Mouse (Mus musculus): Measurements from ENCODE around the gene Hist1h2af.

Gene Hist1h2af

DNA sequence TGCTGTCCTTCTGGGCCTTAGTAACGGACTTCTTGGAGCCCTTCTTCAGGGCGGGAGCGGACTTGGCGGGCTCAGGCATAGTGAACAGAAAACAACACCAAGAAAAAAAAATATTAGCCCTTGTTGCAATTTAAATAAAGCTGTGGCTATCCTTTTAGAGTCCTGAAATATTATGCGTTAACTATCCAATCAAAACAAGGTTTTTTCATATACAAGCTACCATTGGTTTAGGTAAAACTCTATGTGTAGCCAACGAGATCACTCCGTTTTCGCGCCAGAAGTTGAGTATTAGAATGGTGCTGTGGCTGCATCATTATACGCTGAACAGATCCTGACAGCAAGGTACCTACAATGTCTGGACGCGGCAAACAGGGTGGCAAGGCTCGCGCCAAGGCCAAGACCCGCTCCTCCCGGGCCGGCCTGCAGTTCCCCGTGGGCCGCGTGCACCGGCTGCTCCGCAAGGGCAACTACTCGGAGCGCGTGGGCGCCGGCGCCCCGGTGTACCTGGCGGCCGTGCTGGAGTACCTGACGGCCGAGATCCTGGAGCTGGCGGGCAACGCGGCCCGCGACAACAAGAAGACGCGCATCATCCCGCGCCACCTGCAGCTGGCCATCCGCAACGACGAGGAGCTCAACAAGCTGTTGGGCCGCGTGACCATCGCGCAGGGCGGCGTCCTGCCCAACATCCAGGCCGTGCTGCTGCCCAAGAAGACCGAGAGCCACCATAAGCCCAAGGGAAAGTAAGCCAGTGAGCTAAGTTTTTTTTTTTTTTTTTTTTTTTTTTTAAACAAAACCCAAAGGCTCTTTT lies at the start of gene Hist1h2af:
Gene Hist1h2af (plus strand): TSS at position 347 of the 808 bp plus-strand sequence.
- DNase-seq (ENCODE audit: low spot score) = peak; percentile 89

DNA sequence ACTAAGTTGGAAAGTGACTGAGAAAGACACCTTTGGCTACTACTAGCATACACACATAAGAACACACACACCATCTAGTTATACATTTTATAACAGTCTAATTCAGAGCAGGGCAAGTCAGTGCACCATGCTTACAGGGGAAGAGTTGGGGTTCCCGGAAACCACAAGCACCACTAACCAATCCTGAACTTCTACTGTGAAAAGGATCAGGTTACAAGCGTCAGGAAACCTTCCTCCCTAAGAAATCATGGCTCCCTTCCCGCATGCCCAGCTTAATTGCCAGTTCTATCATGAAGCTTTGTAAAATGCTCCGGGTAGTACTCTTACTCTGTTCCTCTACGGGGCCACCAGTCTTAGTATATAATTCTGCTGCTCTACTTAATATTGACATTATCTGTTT lies 48.4 kb upstream of the Hist1h2af start:
- DNase-seq (ENCODE audit: low spot score) = no peak

DNA sequence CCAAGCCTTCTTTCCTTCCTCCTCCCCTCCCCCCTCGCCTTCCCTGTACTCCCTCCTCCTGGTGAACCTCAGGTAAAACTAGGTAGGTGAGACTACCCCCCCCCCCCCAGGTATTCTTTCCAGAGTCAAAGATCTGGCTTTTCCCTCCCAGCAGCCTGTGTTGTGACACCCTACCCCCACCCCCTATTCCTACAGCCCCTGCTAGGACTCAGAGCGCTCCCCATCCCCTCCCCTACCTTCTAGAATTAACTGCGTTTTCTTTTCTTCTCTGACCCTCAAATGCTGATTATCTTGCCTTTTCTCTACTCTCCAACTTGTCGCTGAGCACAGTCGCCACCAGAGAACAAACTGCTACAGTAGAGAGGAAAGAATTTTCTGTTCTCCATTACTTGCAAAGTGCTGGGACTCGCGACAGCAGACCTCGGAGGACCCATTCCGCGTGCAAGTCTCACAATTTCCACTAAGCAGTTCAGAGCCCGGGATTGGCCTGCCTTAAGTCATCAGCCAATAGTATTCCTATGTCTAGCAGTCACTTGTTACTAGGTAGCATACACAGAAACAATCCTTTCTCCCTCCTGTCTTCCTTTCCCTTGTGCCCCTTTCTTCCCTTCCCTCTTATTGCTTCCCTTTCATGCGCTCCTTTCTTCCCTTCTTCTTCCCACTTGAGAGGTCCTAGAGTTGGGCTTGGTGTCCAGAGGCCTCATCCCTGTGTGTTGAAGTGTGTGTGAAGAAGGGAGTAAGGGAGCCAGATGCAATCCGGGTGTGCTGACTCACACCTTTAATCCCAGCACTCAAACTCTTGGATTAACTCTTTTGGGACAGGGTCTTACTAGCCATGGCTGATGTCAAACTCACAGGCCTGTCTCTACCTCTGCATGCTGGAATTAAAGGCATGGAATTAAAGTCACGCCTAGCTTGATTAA lies 45.0 kb upstream of the Hist1h2af start, which contains the start of gene Btn2a2:
Gene Btn2a2 (minus strand): TSS at position 458 of the 923 bp plus-strand sequence.
- peak; percentile 65 for DNase-seq (ENCODE audit: low spot score)

DNA sequence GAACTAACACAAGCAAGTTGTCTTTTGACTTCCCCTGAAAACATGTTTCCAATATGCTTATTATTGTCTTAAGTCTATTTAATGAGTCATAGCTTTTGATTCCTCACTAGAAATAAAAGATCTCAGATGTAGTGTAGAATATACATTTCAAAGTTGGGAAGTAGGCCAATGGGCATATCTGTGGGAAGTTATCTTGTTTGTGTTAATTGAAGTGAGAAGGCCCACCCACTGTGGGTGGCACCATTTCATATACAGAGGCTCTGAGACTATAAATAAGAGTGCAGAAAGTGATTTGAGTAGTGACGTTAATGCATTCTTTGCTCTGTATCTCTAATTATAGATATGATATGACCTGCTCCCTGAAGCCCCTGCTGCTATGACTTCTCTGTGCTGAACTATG lies 42.8 kb upstream of the Hist1h2af start:
- no peak for DNase-seq (ENCODE audit: low spot score)

DNA sequence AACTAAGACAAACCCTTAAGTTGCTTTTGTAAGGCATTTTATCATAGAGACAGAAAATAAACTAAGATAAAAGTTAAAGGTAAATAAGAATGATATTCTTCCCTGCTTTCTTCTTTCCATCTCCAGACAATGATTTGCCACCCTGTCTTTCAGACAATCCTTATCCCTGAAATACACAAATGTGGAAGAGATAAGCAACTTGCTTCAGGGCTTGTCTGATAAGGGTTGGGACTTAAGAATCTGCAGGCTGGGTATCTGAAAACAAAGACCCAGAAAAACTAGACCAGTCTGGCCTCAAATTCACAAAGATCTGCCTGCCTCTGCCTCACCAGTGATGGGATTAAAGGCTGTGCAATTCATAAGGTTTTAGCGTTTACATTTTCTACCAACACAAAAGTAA lies 42.4 kb upstream of the Hist1h2af start:
- DNase-seq (ENCODE audit: low spot score) = no peak

DNA sequence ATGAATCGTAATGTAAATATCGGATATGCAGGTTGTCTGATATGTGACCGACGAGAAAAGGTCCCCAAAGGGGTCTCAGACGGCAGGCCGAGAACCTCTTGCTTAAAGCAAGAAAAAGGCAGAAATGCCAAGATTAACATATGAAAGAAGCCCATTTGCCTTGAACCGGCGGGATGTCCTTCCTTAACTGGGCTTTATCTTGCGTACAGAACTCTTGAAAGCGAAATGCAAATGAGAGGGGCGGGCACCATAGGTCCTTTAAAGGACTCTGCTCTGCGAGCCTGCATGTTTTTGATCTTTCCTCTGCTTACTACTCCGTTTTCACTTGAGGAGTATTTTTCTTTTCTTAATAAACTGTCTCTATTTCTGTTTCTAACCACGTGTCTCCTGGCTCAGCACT lies 41.7 kb upstream of the Hist1h2af start:
- DNase-seq (ENCODE audit: low spot score) = peak; percentile 16

DNA sequence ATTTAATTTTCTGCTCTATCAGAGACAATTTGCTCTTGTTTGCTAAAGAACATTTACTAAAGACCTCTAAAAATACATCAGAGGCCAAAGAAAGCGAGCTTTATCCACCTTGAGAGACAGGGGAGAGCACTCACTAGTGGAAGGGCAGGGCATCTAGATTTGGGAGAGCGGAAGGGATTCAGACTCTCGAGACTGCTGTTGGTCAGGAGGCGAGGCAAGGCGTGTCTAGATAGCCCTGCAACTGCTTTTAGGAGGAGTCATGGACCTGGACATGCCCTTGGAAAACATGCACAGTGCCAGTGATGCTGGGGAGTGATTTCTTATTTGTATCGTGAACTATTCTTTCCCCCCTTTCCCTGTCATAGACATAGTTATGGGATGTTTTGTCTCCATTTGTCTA lies 38.2 kb upstream of the Hist1h2af start:
- DNase-seq (ENCODE audit: low spot score) = no peak

DNA sequence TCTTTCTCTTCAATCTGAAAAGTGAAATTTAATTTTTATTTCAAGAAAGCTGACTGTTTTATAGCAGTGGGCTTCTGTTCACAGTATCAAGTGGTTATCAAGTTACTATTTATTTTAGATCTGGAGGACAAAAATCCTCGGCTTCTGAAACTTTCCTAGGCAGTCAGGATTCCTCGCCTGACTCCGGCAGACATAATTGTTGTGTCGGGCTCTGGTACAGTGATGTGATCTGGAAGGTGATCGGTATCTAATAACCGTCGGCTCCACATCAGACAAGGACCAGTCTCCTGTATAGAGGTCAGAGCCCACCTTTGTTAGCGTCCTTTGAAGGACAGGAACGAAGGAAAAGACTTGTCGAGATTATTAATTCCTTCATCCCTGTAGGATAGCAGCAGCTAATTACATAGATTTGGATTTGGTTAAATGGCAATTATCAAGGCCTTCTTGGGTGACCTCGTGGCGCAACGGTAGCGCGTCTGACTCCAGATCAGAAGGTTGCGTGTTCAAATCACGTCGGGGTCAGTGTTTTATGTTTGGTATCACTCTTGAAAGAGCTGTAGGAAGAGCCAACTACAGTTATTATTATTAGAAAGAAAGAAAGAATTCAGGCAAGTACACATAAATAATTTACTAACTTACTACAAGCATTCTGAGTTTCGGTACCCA lies 35.9 kb upstream of the Hist1h2af start:
- DNase-seq (ENCODE audit: low spot score) = peak; percentile 80

DNA sequence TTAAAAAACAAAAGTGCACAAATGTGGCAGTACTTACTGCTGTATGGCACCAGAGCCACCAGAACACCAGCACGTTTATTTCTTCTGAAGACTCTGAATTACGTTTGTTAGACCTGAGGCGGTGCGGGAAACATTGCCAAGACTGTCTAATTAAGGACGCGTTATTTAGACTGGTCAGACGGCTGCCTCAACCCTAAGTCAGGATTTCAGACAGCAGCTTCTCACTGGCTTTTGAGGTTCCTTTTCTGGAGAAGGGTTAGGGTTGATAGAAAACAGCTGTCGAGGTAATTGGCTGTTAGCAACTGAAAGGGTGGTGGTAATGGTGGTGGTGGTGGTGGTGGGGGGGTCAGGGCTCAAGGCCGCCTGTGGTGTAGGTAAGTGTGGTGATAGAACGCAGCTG lies 35.1 kb upstream of the Hist1h2af start:
- DNase-seq (ENCODE audit: low spot score) = no peak

DNA sequence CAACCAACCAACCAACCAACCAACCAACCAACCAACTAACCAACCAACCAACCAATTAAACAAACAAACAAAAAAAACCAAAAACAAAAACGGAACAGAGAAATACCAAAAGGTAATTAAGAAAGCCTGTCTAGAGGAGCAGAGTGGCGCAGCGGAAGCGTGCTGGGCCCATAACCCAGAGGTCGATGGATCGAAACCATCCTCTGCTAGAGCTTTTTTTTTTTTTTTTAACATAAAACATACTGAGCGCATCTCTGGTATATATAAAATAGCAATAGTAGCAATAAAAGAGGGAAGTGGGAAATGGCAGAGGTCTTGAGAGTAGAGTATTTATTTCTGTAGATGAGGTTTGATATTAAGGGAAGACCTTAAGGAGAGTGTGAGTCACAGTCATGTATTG lies 33.8 kb upstream of the Hist1h2af start:
- DNase-seq (ENCODE audit: low spot score) = no peak

DNA sequence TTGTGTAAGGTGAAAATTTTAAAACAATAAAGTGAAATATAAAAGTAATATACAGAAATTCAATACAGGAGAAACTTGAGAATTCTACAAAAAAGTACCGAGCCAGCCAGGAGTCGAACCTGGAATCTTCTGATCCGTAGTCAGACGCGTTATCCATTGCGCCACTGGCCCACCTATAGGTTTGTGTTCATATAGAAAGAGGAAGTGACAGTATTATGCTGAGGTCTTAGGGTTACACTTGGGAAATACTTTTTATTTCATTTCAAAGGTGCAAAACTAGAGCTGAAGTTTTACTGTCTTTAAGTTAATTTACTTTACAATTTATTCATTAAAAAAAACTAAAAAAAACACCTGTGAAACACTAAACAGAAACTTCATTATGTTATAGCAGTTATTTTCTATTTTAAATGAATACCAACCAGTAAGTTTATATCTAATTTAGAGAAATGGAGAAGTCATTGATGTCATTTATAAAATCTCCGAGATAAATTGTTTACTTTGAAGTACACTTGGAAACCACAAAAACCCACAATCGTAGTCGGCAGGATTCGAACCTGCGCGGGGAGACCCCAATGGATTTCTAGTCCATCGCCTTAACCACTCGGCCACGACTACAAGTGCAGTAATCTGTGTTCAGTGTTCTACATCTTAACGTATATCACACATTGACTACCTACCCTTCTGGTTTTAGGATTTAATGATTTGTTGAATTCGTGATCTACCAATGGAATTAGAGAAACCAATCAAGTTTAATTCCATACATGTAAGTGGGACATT lies 33.1 kb upstream of the Hist1h2af start:
- DNase-seq (ENCODE audit: low spot score) = peak; percentile 88

DNA sequence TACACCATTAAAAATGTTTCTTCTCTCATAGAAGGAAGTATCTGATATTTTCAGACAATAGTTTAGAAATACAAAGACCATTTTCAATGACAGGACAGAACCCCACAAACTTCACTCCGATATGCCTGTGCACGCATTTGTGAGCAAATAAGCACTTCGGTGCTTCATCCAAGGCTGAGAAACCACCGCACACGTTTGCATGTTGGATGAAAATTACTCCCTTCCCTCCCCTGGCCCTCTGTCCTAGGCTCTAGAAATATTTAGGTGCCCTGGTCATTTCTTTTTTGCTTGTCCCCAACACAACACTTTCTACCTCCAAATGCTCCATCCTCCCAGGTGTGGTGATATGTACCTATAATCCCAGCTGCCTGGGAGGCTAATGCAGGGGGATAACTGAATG lies 32.2 kb upstream of the Hist1h2af start:
- DNase-seq (ENCODE audit: low spot score) = no peak

DNA sequence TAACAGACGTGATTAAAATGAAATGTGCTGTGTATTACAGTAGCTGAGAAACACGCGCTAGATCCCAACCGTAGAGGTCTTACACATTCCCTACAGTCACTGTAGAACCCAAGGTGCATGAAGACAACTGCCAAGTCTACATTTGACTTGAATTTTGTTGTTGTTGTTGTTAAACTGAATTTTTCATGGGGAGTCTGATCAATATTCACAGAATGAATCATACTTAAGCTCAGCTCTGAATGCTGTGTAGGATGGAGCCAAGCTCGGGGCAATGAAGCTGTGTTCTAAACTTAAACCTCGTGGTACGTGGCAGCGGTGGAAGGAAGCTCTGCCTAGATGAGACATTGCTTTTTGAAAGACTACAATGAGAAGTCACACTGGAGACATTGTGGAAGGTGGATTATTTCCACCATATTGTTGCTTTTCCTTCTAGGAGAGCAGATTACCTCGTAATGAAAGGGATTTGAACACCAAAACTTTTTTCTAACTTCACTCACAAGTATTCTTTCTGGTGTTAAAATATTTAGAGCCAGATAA lies 31.6 kb upstream of the Hist1h2af start:
- no peak for DNase-seq (ENCODE audit: low spot score)

DNA sequence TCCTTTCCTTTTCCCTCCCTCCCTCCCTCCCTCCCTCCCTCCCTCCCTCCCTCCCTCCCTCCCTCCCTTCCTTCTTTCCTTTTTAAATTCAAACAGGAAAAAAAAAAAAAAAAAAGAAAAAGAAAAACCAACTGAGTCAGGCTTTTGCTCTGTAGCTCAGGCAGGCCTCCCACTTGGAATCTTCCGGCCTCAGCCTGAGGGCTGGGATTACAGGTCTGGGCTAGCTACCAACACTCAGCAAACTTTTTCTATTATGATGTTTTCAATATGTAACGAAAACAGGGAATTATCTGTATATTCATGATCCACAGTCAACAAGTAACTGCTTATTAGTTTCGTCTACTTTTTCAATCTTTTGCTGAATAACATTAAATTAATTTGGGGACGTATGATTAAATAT lies 30.8 kb upstream of the Hist1h2af start:
- no peak for DNase-seq (ENCODE audit: low spot score)

DNA sequence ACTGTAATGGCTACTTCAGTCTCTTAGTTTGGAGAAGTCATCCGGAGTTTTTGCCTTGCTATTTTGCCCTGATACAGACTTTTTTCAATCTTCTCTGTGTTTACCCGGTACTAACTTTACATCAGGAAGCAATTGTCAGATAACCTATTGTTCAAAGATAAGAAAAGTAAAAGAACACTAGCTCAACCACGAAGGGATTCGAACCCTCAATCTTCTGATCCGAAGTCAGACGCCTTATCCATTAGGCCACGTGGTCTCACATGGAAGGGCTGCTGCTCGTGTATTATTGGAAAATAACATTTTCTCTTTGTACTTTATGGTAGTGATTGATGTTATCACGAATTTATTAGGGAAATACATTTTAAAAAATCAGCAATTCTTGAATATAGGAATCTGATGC lies 29.9 kb upstream of the Hist1h2af start:
- DNase-seq (ENCODE audit: low spot score) = peak; percentile 76

DNA sequence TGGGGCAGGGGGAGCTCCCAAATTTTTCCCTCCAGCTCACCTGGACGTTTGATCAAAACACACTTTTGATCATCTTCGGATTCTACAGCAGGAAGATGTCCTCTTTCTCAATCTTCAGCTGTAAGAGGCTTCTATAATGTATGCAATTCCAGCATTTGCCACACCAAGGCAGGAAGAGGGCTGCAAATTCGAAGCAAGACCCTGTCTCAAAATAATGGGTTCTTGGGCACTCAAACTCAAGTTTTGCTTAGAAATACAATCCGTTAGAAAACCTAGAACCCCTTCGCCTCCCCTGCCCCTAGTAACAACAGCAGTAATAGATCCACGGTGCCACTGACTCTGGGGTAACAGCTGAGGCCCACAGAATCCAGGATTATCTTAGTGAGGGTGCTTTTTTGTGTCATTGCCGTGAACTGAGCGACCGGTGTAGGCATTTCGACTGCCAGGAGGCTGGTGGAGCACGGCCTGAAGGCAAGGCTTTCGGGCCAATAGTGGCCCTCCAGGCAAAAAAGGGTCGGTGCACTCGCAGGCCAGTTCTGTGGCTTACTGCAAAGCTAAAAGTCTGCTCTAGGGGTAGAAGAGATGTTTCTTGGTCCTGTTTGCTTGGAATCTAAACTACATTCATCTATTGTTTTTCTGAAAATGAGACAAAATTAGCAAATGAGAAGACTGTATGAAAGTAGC lies 27.9 kb upstream of the Hist1h2af start:
- peak; percentile 42 for DNase-seq (ENCODE audit: low spot score)

DNA sequence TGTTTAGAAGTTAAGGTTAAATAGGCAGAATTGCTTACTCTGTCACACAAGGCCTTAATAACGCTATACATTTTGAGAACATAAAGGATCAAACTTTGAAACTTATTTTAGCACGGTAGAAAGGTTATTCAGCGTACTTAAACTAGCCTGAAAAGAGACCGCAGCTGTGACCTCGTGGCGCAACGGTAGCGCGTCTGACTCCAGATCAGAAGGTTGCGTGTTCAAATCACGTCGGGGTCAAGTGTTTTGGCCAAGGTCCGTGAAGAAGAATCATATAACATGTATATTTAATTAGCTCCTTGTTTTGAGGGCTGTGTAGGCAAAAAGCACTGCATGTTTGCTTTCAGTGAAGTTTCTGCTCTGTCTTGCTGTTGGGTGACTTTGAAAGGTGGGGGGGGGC lies 27.4 kb upstream of the Hist1h2af start:
- peak; percentile 75 for DNase-seq (ENCODE audit: low spot score)

DNA sequence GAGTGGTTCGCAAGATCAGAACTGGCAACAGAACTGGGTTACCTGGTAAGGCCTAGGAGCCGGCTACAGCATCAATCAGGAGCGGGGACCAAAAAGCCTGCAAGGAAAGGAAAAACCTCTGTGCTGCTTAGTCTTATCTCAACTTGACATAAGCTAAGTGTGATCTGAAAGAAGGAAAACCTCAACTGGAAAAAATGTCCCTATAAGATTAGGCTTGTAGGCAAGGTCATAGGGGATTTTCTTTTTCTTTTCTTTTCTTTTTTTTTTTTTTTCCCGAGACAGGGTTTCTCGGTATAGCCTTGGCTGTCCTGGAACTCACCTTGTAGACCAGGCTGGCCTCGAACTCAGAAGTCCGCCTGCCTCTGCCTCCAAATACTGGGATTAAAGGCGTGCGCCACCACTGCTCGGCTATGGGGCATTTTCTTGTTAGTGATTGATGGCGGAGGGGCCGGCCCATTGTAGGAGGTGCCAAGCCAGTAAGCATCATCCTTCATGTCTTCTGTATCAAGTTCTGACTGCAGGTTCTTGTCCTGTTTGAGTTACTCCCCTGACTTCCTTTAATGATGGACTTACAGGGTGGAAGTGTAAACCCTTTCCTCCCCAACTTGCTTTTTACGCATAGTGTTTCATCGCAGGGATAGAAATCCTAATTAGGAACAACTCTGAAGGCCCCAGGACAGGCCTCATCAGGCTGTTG lies 26.7 kb upstream of the Hist1h2af start:
- DNase-seq (ENCODE audit: low spot score) = peak; percentile 79

DNA sequence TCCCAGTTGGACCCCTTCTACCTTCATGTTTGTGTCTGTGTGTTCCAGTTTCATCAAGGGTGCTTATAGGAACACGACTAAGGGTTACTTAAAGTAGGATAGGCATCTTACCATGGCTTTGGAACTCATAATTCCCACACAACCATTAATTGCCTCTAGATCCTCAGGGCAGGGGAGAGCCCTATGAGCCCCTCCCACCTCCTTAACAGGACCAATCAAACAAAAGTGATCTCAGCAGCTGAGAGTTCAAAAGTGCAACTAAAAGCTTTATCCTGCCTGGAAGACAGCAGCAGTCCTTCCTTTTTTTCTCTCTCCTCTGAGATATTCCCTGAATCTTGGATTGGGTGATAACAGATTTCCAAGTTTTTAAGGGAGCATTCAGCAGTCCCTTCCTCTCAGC lies 23.6 kb upstream of the Hist1h2af start:
- DNase-seq (ENCODE audit: low spot score) = no peak

DNA sequence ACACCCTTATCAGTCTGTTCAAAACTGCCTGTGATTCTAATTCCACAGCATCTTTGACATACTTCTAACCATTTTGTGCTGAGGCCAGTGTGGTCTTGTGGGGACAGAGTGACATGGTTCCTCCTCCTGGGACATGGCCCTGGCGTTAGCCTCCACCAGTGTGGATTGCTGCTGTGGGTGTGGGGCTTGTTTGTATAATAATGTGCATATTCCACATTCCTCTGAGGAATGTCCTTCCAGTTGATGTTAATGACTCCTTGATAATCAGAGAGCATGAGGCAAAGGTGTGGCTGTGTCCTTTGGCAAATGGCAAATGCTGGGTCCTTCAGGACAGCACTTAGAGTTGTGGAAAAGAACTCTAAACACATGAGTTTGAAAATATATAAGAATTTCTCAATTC lies 20.2 kb upstream of the Hist1h2af start:
- no peak for DNase-seq (ENCODE audit: low spot score)

All from yolk sac, embryonic 10.5 days (tissue).